Mouse (Mus musculus) testis, adult 2 months (tissue): ENCODE measurements around the gene Gpx4.

Experiments used
- CTCF ChIP-seq: fragments of 200-500 bp; IDR thresholded peaks from 2 replicates; pipeline ENCODE4 v1.5.1; 2012; ENCODE audit warnings: low read depth, mild to moderate bottlenecking, inconsistent platforms, low read length, moderate library complexity; ENCODE audit not compliant: control insufficient read depth, insufficient read depth, insufficient replicate concordance
- POLR2A ChIP-seq: fragments of 200-500 bp; IDR thresholded peaks from 2 replicates; pipeline ENCODE4 v1.6.1; 2012; ENCODE audit warnings: low read depth, mild to moderate bottlenecking, inconsistent platforms, low read length, moderate library complexity; ENCODE audit not compliant: control insufficient read depth

DNA sequence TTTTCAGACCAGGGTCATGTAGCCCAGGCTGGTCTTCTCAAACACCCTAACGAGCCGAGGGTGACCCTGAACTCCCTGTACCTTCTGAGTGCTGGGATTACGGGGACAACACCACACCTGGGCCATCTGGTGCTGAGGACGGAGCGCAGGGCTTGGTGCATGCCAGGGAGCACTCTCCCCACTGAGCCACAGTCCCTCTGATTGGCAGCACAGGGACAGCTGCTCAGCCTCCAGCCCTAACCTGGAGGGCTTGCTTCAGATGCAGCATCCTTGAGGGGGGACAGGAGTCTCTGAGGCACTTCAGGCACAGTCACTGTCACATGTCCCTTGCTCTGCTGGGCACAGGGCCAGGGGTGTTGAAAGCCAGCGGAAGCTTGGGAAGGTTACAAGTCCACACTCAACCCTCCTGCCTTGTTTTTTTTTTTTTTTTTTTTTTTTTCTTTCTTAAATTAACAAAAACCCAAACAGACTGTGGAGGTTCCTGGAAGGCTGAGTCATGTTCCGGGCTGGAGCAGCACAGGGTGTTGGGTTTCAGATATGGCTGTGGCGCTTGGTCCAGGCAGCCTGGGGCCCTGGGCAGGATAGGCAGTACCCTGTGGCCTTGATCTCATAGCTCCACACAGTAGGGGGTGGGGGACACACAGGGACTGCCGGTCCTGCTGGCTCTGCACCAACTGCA is 24.0 kb downstream of the Gpx4 start:
- TF ChIP-seq CTCF (no peak), POLR2A (no peak)
